Mouse (Mus musculus): ENCODE measurements around the gene Nckap5l. TPM values are rescaled to one million over a fixed set of nuclear protein-coding genes. Genes with fewer than 3 reads are reported as not detected.

Gene Nckap5l
- total and polyA plus RNA-seq, 3 experiments = 0.75 to 6.6 (median 0.89) TPM

- in situ Hi-C loops (cut with MboI; ENCODE audit: low pct_ligation_motif_present, low pct_unique_long_range_greater_than_20kb, low sequenced_read_pairs) (loop anchor here (5.0 kb wide), 1 partner anchor 99 kb away; no protein-coding TSS in a partner anchor), dilution Hi-C loops (cut with MboI; ENCODE audit: extremely low pct_ligation_motif_present, extremely low pct_unique_long_range_greater_than_20kb, low sequenced_read_pairs) (no loop called here)
- no peaks in the 10 kb centered on the region for H3K79me2 ChIP-seq (replicated peaks; ENCODE audit: control insufficient read depth, extremely low read depth, insufficient read depth, poor library complexity, severe bottlenecking)
These were observed 41.2 kb upstream of the Nckap5l start for GRCm38 (mm10) chr15:99498781-99499180.

GRCm38 (mm10) chr15:99498356-99498755 is 40.8 kb upstream of the Nckap5l start:
- no peak overlapping the region for H3K4me3 ChIP-seq (replicated peaks in 1 of 3; ENCODE audit: low read depth in 2 of 3, low read length in 2 of 3, poor library complexity in 1 of 3)
- no peak overlapping the region for H3K27ac ChIP-seq (ENCODE audit: insufficient read depth, low read depth)
- dilution Hi-C loops (cut with MboI; ENCODE audit: extremely low pct_ligation_motif_present, extremely low pct_unique_long_range_greater_than_20kb, low sequenced_read_pairs) = no loop called here

More at GRCm38 (mm10) chr15:99498781-99499180, 41.2 kb upstream of the Nckap5l start:
- H3K4me3 ChIP-seq (replicated peaks in 1 of 3; ENCODE audit: low read depth in 2 of 3, low read length in 2 of 3, poor library complexity in 1 of 3) = no peak overlapping the region
- H3K27me3 ChIP-seq (replicated peaks) = peaks cover 67% of the 10 kb centered on the region
- H3K9me3 ChIP-seq (replicated peaks; ENCODE audit: low read length) = no peaks in the 10 kb centered on the region
- no peak overlapping the region for H3K4me2 ChIP-seq (ENCODE audit: insufficient read depth, low read depth, poor library complexity, severe bottlenecking)
- peaks cover 17 to 45% of the 10 kb centered on the region in 2 experiments for H3K4me1 ChIP-seq (ENCODE audit: control insufficient read depth in 1 of 2, insufficient read depth in 2 of 2)
- H3K36me3 ChIP-seq (replicated peaks in 1 of 2; ENCODE audit: control insufficient read depth in 1 of 2, insufficient read depth in 1 of 2, low read length in 1 of 2) = no peaks in the 10 kb centered on the region
- H3K27ac ChIP-seq (ENCODE audit: insufficient read depth, low read depth) = no peak overlapping the region
- H3K9ac ChIP-seq (ENCODE audit: insufficient read depth, low read depth) = no peak overlapping the region
- TF ChIP-seq POLR2A (IDR thresholded peaks at IDR 0.05; ENCODE audit: low read depth, low read length) = no peak
- TF ChIP-seq IRF4 (IDR thresholded peaks at IDR 0.05; ENCODE audit: low read depth, low read length) = no peak
- TF ChIP-seq POLR2AphosphoS2 (IDR thresholded peaks at IDR 0.05; ENCODE audit: low read depth, low read length) = no peak
- TF ChIP-seq KAT2A (IDR thresholded peaks at IDR 0.05; ENCODE audit: insufficient replicate concordance, low read length) = no peak
- TF ChIP-seq PAX5 (IDR thresholded peaks at IDR 0.05; ENCODE audit: low read length) = no peak
- no peak for TF ChIP-seq SIN3A (IDR thresholded peaks at IDR 0.05; ENCODE audit: low read length)
- no peak for TF ChIP-seq E2F4 (IDR thresholded peaks at IDR 0.05; ENCODE audit: insufficient replicate concordance, low read depth, low read length)
- no peak for TF ChIP-seq ZKSCAN1 (IDR thresholded peaks at IDR 0.05; ENCODE audit: borderline replicate concordance, low read depth, low read length)
- no peak for TF ChIP-seq CTCF (conservative IDR thresholded peaks at IDR 0.05 in 1 of 2, IDR thresholded peaks at IDR 0.05 in 1 of 2; ENCODE audit: low read depth in 2 of 2, low read length in 2 of 2)
- TF ChIP-seq CHD2 (IDR thresholded peaks at IDR 0.05; ENCODE audit: low read length) = no peak
- TF ChIP-seq GABPA (IDR thresholded peaks at IDR 0.05; ENCODE audit: insufficient replicate concordance, low read depth, low read length) = no peak
- TF ChIP-seq USF1 (IDR thresholded peaks at IDR 0.05; ENCODE audit: low read depth, low read length) = no peak
- TF ChIP-seq NRF1 (IDR thresholded peaks at IDR 0.05; ENCODE audit: low read depth, low read length) = no peak
- no peak for TF ChIP-seq JUN (IDR thresholded peaks at IDR 0.05; ENCODE audit: insufficient read depth, low read depth, low read length)
- no peak for TF ChIP-seq ZMIZ1 (IDR thresholded peaks at IDR 0.05; ENCODE audit: low read depth, low read length)
- no peak for TF ChIP-seq USF2 (conservative IDR thresholded peaks at IDR 0.05; ENCODE audit: low read depth, low read length)
- no peak for TF ChIP-seq JUND (conservative IDR thresholded peaks at IDR 0.05; ENCODE audit: low read depth, low read length)
- no peak for TF ChIP-seq ETS1 (conservative IDR thresholded peaks at IDR 0.05; ENCODE audit: low read depth, low read length)
- TF ChIP-seq MEF2A (IDR thresholded peaks at IDR 0.05; ENCODE audit: borderline replicate concordance, low read depth, low read length) = no peak
- no peak for DNase-seq (ENCODE audit: extremely low read depth)

More at GRCm38 (mm10) chr15:99498356-99498755, 40.8 kb upstream of the Nckap5l start:
- TF ChIP-seq ZC3H11A (IDR thresholded peaks at IDR 0.05; ENCODE audit: low read depth, low read length) (no peak), ZKSCAN1 (IDR thresholded peaks at IDR 0.05; ENCODE audit: borderline replicate concordance, low read depth, low read length) (no peak)
- no peak for DNase-seq (ENCODE audit: extremely low read depth)
- no peak overlapping the region for H3K4me2 ChIP-seq (ENCODE audit: insufficient read depth, low read depth, poor library complexity, severe bottlenecking)
- in situ Hi-C loops (cut with MboI; ENCODE audit: low pct_ligation_motif_present, low pct_unique_long_range_greater_than_20kb, low sequenced_read_pairs) = loop anchor here (5.0 kb wide), 1 partner anchor 99 kb away; no protein-coding TSS in a partner anchor
- H3K9me3 ChIP-seq (replicated peaks; ENCODE audit: low read length) = no peaks in the 10 kb centered on the region
- H3K36me3 ChIP-seq (replicated peaks in 1 of 2; ENCODE audit: control insufficient read depth in 1 of 2, insufficient read depth in 1 of 2, low read length in 1 of 2) = no peaks in the 10 kb centered on the region
- peaks cover 17 to 45% of the 10 kb centered on the region in 2 experiments for H3K4me1 ChIP-seq (ENCODE audit: control insufficient read depth in 1 of 2, insufficient read depth in 2 of 2)
- no peaks in the 10 kb centered on the region for H3K79me2 ChIP-seq (replicated peaks; ENCODE audit: control insufficient read depth, extremely low read depth, insufficient read depth, poor library complexity, severe bottlenecking)
- H3K9ac ChIP-seq (ENCODE audit: insufficient read depth, low read depth) = no peak overlapping the region
- H3K27me3 ChIP-seq (replicated peaks) = peaks cover 67% of the 10 kb centered on the region
